Mouse (Mus musculus): ENCODE measurements around the gene Ppdpf. TPM values are rescaled to one million over a fixed set of nuclear protein-coding genes. Genes with fewer than 3 reads are reported as not detected.

Gene Ppdpf
- polyA plus RNA-seq, 1 experiment, result 37.8 TPM

DNA sequence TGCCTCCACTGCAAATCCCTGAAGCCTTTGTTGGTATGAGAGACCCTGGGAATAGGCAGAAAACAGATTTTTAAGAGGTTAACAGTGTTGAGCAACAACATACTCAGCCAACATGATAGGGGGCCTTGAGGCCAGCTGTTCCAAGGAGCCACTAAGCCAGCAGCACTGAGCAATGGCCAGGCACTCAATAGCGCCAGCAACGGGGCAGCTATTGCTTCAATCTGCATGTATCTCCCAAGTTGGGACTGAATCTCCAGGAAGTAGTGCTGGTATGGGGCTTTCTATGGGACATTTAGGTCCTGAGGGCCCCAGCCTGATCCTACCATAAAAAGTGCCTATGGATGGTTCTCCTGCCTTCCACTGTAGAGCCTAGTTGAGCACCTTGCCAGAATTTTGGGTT, 28.6 kb upstream of the Ppdpf start:
- TF ChIP-seq CTCF (IDR thresholded peaks at IDR 0.05; ENCODE audit: borderline replicate concordance, insufficient read depth, low read length), result no peak
- TF ChIP-seq POLR2A (IDR thresholded peaks at IDR 0.05; ENCODE audit: low read depth, low read length), result no peak
- H3K4me1 ChIP-seq (ENCODE audit: control insufficient read depth, insufficient read depth, low read length), result no peaks in the 10 kb centered on the region
- no peak overlapping the region for H3K4me3 ChIP-seq (ENCODE audit: insufficient read depth, low read length)
- H3K27ac ChIP-seq (ENCODE audit: insufficient read depth, low read length), result no peak overlapping the region

DNA sequence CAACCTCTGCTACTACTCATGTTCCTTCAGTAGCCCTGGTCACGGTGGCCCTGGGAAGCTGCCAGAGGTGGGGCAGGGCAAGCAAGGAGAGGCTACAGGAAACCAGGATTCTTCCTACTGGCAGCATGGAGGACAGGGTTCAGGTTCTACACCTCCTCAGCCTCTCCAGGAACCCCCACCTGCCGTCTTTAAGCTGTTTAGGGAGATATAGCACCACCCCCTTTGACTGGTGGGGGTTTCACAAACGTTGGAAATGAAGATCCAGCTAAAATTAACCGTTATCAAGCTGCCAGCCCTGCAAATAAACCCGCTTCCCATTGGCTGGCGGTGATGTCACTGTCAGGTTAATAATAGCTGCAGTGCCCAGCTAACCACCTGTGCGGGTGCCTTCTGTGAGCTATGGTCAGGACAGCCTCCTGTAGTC, 27.9 kb upstream of the Ppdpf start:
- H3K4me3 ChIP-seq (ENCODE audit: insufficient read depth, low read length), result no peak overlapping the region
- no peaks in the 10 kb centered on the region for H3K4me1 ChIP-seq (ENCODE audit: control insufficient read depth, insufficient read depth, low read length)
- TF ChIP-seq CTCF (IDR thresholded peaks at IDR 0.05; ENCODE audit: borderline replicate concordance, insufficient read depth, low read length) (no peak), POLR2A (IDR thresholded peaks at IDR 0.05; ENCODE audit: low read depth, low read length) (no peak)
- H3K27ac ChIP-seq (ENCODE audit: insufficient read depth, low read length), result no peak overlapping the region

- Histone ChIP-seq H3K27ac (ENCODE audit: insufficient read depth, low read length) (no peak overlapping the region), H3K4me3 (ENCODE audit: insufficient read depth, low read length) (no peak overlapping the region), H3K4me1 (ENCODE audit: control insufficient read depth, insufficient read depth, low read length) (no peaks in the 10 kb centered on the region)
- no peak for TF ChIP-seq POLR2A (IDR thresholded peaks at IDR 0.05; ENCODE audit: low read depth, low read length)
- TF ChIP-seq CTCF (IDR thresholded peaks at IDR 0.05; ENCODE audit: borderline replicate concordance, insufficient read depth, low read length), result no peak
These were observed 27.3 kb upstream of the Ppdpf start for GRCm38 (mm10) chr2:181159771-181160170.

DNA sequence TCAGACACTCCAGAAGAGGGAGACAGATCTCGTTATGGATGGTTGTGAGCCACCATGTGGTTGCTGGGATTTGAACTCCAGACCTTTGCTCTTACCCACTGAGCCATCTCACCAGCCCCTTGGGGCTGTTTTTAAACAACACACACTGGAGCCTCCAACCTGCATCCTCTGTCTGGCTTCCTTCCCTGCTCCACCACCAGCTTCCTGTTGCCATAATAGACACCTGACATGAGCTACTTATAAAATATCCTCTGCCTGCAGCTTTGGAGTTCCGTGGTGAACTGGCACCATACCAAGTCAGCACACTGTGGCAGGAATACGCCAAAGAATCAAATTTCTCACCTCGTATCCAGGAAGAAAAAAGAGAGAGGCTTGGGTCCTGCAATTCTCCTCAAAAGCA, 26.2 kb upstream of the Ppdpf start:
- TF ChIP-seq POLR2A (IDR thresholded peaks at IDR 0.05; ENCODE audit: low read depth, low read length) (no peak), CTCF (IDR thresholded peaks at IDR 0.05; ENCODE audit: borderline replicate concordance, insufficient read depth, low read length) (no peak)
- Histone ChIP-seq H3K27ac (ENCODE audit: insufficient read depth, low read length) (no peak overlapping the region), H3K4me1 (ENCODE audit: control insufficient read depth, insufficient read depth, low read length) (no peaks in the 10 kb centered on the region), H3K4me3 (ENCODE audit: insufficient read depth, low read length) (no peak overlapping the region)

GRCm38 (mm10) chr2:181166469-181166868, 20.6 kb upstream of the Ppdpf start:
- Histone ChIP-seq H3K4me1 (ENCODE audit: control insufficient read depth, insufficient read depth, low read length) (no peaks in the 10 kb centered on the region), H3K4me3 (ENCODE audit: insufficient read depth, low read length) (no peak overlapping the region), H3K27ac (ENCODE audit: insufficient read depth, low read length) (no peak overlapping the region)
- TF ChIP-seq CTCF (IDR thresholded peaks at IDR 0.05; ENCODE audit: borderline replicate concordance, insufficient read depth, low read length) (no peak), POLR2A (IDR thresholded peaks at IDR 0.05; ENCODE audit: low read depth, low read length) (no peak)

GRCm38 (mm10) chr2:181174646-181175045, 12.4 kb upstream of the Ppdpf start:
- Histone ChIP-seq H3K4me1 (ENCODE audit: control insufficient read depth, insufficient read depth, low read length) (no peaks in the 10 kb centered on the region), H3K4me3 (ENCODE audit: insufficient read depth, low read length) (no peak overlapping the region), H3K27ac (ENCODE audit: insufficient read depth, low read length) (no peak overlapping the region)
- TF ChIP-seq POLR2A (IDR thresholded peaks at IDR 0.05; ENCODE audit: low read depth, low read length) (no peak), CTCF (IDR thresholded peaks at IDR 0.05; ENCODE audit: borderline replicate concordance, insufficient read depth, low read length) (no peak)

GRCm38 (mm10) chr2:181178015-181178414, 9.0 kb upstream of the Ppdpf start:
- TF ChIP-seq POLR2A (IDR thresholded peaks at IDR 0.05; ENCODE audit: low read depth, low read length) (no peak), CTCF (IDR thresholded peaks at IDR 0.05; ENCODE audit: borderline replicate concordance, insufficient read depth, low read length) (no peak)
- Histone ChIP-seq H3K27ac (ENCODE audit: insufficient read depth, low read length) (no peak overlapping the region), H3K4me3 (ENCODE audit: insufficient read depth, low read length) (no peak overlapping the region), H3K4me1 (ENCODE audit: control insufficient read depth, insufficient read depth, low read length) (no peaks in the 10 kb centered on the region)

DNA sequence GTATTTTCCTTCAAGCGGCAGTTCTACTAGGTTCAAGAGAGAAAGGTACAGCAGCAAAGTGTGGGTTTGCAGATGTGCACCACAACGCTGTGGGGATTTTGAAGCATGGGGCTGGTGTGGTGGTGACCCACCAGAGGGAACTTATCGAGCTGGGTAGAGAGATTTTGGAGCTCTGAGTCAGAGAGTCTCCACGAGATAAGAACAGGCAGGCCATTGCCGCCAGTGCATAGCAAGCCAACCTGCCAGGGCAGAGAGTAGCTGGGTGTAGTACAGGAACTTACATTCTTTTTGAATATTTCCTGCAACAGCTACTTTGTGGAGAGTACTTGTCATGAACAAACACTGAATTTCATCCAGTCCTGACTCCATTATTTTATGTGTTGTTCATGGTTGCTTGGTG, 8.6 kb upstream of the Ppdpf start:
- Histone ChIP-seq H3K4me1 (ENCODE audit: control insufficient read depth, insufficient read depth, low read length) (no peaks in the 10 kb centered on the region), H3K4me3 (ENCODE audit: insufficient read depth, low read length) (no peak overlapping the region), H3K27ac (ENCODE audit: insufficient read depth, low read length) (no peak overlapping the region)
- TF ChIP-seq CTCF (IDR thresholded peaks at IDR 0.05; ENCODE audit: borderline replicate concordance, insufficient read depth, low read length) (no peak), POLR2A (IDR thresholded peaks at IDR 0.05; ENCODE audit: low read depth, low read length) (no peak)

- Histone ChIP-seq H3K4me3 (ENCODE audit: insufficient read depth, low read length) (no peak overlapping the region), H3K4me1 (ENCODE audit: control insufficient read depth, insufficient read depth, low read length) (no peaks in the 10 kb centered on the region), H3K27ac (ENCODE audit: insufficient read depth, low read length) (no peak overlapping the region)
- TF ChIP-seq CTCF (IDR thresholded peaks at IDR 0.05; ENCODE audit: borderline replicate concordance, insufficient read depth, low read length), result no peak
- no peak for TF ChIP-seq POLR2A (IDR thresholded peaks at IDR 0.05; ENCODE audit: low read depth, low read length)
These were observed 6.1 kb upstream of the Ppdpf start for GRCm38 (mm10) chr2:181180898-181181297.

DNA sequence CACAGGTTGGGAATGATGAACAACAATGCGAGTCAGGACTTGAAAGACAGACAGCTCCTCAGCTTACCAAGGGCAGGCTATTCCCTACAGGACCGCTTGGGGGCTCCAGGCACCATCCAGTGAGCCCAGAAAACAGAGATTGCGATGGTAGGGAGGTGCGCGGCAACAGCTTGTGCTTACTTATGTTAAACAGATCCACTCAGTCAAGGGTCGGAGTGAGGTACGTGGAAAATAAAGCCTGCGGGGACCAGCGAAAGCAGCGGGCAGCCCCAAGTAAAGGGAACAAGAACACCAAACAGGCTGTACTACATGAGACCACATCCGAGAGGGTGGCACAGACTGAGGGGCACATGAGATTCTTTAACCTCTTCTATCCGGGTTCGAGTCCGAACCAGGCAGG, 412 bp upstream of the Ppdpf start:
- no peak overlapping the region for H3K27ac ChIP-seq (ENCODE audit: insufficient read depth, low read length)
- H3K4me1 ChIP-seq (ENCODE audit: control insufficient read depth, insufficient read depth, low read length), result no peaks in the 10 kb centered on the region
- peak overlapping the region; percentile 68 for H3K4me3 ChIP-seq (ENCODE audit: insufficient read depth, low read length)
- no peak for TF ChIP-seq POLR2A (IDR thresholded peaks at IDR 0.05; ENCODE audit: low read depth, low read length)
- TF ChIP-seq CTCF (IDR thresholded peaks at IDR 0.05; ENCODE audit: borderline replicate concordance, insufficient read depth, low read length), result peak; percentile 90

DNA sequence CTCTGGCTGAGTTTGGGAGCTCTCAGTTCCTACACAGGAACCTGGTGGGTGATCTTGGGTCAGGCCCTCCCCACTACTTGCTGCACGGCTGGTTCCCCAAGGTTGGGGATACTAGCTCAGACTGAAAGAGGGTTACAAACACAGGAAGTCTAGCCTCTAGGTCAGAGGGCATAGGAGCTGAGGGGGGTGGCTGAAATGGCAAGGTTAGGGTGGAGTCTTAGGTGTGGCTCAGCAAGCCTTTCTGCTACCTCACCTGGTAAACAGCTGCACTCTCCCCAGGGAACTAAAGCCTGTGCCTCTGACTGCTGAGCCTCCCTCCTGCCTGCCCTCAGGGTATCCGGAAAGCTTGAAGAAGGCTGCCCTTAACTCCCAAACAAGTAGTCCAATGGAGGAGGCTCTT, 1.6 kb downstream of the Ppdpf start:
- Histone ChIP-seq H3K27ac (ENCODE audit: insufficient read depth, low read length) (no peak overlapping the region), H3K4me3 (ENCODE audit: insufficient read depth, low read length) (no peak overlapping the region), H3K4me1 (ENCODE audit: control insufficient read depth, insufficient read depth, low read length) (no peaks in the 10 kb centered on the region)
- TF ChIP-seq CTCF (IDR thresholded peaks at IDR 0.05; ENCODE audit: borderline replicate concordance, insufficient read depth, low read length), result no peak
- TF ChIP-seq POLR2A (IDR thresholded peaks at IDR 0.05; ENCODE audit: low read depth, low read length), result no peak

All from embryonic fibroblast, embryonic 13.5 days (primary cell).